Mouse (Mus musculus) ES-E14 (cell line): ENCODE data around the gene Xrcc1.

Experiments used
- CHD2 ChIP-seq: IDR thresholded peaks from 2 replicates; pipeline ENCODE4 v1.6.1; 2014; ENCODE audit warnings: mild to moderate bottlenecking, low read depth, low read length, inconsistent platforms
- HCFC1 ChIP-seq: IDR thresholded peaks from 2 replicates; pipeline ENCODE4 v1.6.1; 2012; ENCODE audit warnings: low read length, inconsistent platforms, borderline replicate concordance; ENCODE audit not compliant: insufficient read depth
- MAFK ChIP-seq: IDR thresholded peaks from 2 replicates; pipeline ENCODE4 v1.6.1; 2014; ENCODE audit warnings: mild to moderate bottlenecking, low read depth, low read length, inconsistent platforms; ENCODE audit not compliant: insufficient read depth
- ZC3H11A ChIP-seq: IDR thresholded peaks from 2 replicates; pipeline ENCODE4 v1.6.1; 2012; ENCODE audit warnings: low read depth, mild to moderate bottlenecking, inconsistent platforms, low read length, borderline replicate concordance
- ZNF384 ChIP-seq: IDR thresholded peaks from 2 replicates; pipeline ENCODE4 v1.6.1; 2012; ENCODE audit warnings: low read depth, low read length, inconsistent platforms

DNA sequence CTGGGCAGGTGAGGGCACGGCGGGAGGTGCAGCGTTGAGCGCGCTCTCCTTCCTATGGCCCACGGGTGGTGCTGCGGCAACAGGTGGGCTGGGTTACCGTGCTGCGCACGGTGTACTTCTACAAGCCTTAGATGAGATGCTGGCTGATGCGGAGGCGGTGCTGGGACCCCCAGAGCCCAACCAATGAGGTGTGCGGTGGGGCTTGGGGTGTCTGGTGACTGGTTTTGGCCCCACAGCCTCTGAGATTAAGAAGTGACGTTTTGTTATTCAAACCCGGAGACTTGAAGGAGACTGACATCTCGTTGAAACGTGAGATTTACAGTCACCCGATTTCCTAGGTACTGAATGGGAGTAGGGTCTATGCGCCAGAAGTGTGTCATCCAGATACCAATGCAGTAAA, 11.8 kb upstream of the Xrcc1 start:
- TF ChIP-seq MAFK (no peak), HCFC1 (no peak), ZC3H11A (no peak), ZNF384 (no peak), CHD2 (no peak)
